Mouse (Mus musculus) cerebellum, postnatal 4 days (tissue): ENCODE data around the gene P4ha1.

ENCODE experiments used
- DNase-seq, 2 experiments: peaks; one replicate each; pipeline ENCODE4 v3.0.0; 2022; ENCODE audit warnings: low spot score in 2 of 2, mixed read lengths in 1 of 2

The P4ha1 gene

GRCm38 (mm10) chr10:59323488-59324161 is 529 bp downstream of the P4ha1 start:
- peak in 1 of 2 experiments; percentile 34 for DNase-seq

- no peak for DNase-seq
Measured at GRCm38 (mm10) chr10:59324311-59325165, 1.4 kb downstream of the P4ha1 start.

GRCm38 (mm10) chr10:59326612-59327315 is 3.7 kb downstream of the P4ha1 start:
- no peak for DNase-seq

DNA sequence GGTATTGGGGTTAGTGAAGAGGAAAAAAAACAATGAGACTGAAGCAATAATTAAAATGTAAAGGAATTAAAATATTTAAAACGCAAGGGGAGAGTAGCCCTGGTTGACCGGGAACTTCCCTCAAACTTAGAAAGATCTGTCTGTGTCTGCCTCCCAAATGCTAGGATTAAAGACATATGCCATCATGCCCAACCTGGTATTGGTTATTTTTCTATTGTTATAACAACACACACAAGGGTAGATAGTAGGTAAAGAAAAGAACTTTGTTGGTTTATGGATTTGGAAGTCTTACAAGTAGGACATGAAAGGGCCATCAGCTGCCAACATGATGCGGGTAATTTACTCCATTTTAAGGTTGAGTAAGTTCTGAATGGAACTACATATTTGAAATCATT is 4.2 kb downstream of the P4ha1 start:
- DNase-seq, result no peak

- no peak for DNase-seq
Measured at GRCm38 (mm10) chr10:59331546-59332256, 8.6 kb downstream of the P4ha1 start.

GRCm38 (mm10) chr10:59333400-59333799 is 10.3 kb downstream of the P4ha1 start:
- DNase-seq, result no peak

DNA sequence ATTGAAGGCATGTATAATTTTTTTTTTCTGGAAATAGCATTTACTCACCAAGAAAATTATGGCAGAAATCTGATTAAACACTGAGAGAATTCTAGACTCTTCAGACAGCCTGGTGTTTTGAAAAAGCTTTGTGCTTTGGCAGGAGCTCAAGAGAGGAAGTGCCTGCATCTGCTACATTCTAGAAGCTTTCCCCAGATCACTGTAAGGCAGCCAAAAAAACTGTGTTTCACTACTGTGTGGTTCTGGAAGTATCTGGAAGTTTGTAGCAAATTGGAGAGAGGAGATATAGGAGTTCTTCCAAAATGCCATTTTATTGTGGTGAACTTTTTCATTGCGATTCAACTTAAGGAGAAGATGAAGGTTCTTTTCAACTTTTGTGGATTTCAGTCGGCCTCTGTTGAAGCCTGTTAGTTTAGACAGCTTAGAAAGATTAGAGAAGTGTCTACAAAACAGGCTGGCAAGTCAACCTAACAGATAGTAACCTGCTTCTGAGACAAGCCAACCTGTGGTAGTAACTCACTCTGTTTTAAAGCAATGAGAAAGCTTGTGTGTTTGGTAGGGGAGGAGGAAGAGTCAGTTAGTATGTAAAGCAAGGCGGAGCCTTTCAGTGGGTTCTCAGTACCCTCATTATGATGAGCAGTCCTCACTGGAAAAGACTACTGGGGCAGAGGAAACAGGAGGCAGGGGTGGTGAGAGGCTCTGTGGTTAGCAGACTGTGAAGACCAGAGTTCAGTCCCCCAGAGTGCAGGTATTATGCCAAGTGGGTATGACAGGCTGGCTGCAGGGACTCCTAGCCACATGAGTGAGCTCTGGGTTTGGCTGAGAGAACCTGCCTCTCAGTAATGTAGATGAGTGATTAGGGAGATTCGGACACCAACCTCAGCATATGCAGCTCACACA is 12.1 kb downstream of the P4ha1 start:
- DNase-seq, result no peak

- DNase-seq, result no peak
Measured at GRCm38 (mm10) chr10:59336124-59336523, 13.0 kb downstream of the P4ha1 start.

DNA sequence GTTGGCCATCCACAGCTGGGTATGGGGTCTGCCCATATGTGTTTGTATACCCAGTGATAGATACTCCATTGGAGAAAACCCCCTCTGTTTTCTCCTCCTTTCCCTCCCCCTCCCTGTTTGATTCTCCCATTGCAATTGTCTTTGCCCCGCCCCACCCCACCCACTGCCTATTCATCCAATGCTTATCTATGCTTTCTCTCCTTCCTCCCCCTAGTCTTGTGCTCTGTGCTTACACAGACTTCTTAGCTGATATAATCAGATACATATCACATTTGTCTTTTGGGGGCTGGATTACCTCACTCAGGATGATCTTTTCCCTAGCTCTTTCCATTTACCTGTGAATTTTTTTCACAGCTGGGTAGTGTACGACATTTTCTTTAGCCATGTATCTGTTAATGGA is 23.5 kb downstream of the P4ha1 start:
- no peak for DNase-seq

GRCm38 (mm10) chr10:59348200-59348599 is 25.1 kb downstream of the P4ha1 start:
- DNase-seq, result no peak

DNA sequence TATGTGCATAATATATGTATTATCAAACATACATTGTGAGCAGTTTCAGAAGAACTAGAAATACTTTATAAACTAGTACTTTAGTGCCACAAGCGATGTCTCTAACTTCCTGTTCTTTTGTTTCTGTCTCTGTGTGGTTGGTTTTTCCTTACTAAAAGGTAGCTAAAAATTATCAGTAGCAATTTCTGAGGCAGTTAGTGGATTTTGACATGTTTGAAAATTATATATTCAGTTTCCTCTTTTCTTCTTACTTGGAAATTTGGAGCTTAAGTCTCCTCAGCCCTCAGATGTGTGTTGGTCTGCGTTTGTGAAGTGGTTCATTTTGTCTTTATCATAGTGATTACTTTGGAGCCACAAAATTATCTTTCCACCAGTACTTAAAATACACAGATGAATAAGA is 26.4 kb downstream of the P4ha1 start:
- DNase-seq, result no peak

- DNase-seq, result no peak
Measured at GRCm38 (mm10) chr10:59353065-59353464, 30.0 kb downstream of the P4ha1 start.

GRCm38 (mm10) chr10:59354120-59354519 is 31.0 kb downstream of the P4ha1 start:
- no peak for DNase-seq

DNA sequence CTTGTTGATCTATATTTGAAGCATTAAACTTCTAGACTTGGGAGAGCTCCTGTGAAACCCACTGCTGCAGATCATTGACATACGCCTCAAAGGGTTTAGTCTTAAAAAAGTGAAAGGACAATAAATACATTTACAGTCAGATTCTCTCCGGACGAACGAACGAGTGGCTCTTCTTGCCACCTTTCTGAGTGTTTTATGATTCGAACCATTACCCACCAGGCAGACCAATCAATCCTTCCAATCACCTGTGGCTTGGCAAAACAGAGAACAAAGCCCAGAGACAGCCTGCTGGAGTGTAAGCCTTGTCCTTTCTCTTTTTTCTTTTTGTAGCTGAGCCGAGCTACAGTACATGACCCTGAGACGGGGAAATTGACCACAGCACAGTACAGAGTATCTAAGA is 31.9 kb downstream of the P4ha1 start:
- DNase-seq, result no peak

- no peak for DNase-seq
Measured at GRCm38 (mm10) chr10:59358744-59359143, 35.6 kb downstream of the P4ha1 start.

- DNase-seq, result no peak
Measured at GRCm38 (mm10) chr10:59363208-59363607, 40.1 kb downstream of the P4ha1 start.

- no peak for DNase-seq
Measured at GRCm38 (mm10) chr10:59364551-59364950, 41.5 kb downstream of the P4ha1 start.

DNA sequence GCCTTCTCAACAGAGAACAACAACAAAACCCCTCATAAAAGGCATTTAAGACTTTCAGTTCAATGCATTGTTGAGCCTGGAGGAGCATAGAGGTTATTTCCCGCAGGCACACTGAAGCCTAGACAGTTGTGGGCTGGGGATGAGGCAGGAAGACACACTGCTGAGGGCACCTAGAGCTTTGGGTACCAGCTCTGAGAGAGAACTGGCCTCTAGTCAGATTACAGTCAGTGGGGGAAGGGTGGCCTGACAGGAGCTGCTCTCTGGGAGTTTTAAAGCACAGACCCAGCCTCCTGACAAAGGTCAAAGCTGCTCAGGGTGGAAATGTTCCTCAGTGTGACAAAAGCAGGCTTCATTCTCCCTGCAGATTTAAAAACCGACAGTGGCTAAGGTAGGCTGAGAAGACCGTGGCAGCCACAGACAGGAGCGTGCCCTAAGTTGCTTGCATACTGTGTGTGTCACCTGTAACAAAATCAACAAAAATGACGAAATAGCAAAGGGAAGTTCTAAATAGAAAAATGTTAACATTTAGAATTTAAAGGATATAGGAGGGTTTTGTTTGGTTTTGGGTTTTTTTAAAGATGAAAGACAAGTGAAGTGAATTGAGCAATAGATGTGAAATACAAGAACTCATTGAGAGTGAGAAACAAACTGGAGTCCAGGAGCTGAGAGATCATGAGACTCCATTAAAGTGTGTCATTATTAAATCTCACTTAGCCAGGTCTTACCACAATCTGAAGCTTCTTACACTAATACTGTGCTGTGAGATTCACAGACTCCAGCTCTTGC is 42.9 kb downstream of the P4ha1 start:
- no peak for DNase-seq

DNA sequence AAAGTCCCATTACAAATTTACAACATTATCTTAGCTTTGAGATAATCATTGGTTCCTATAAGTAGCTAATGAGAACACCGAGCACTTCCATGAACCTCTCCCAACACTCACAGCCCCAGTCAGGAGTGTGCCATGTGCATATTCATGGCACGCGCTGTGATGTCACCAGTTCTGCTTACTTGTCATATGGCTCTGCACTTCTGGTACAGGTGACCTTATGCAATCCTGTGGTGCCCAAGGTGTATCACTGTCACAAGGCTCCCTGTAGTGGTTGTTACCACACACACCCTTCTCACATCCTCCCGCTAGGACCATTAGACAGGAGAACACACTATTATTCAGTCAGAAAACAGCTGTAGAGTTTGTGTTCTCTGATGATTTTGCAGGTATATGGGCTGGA is 43.6 kb downstream of the P4ha1 start:
- no peak for DNase-seq

DNA sequence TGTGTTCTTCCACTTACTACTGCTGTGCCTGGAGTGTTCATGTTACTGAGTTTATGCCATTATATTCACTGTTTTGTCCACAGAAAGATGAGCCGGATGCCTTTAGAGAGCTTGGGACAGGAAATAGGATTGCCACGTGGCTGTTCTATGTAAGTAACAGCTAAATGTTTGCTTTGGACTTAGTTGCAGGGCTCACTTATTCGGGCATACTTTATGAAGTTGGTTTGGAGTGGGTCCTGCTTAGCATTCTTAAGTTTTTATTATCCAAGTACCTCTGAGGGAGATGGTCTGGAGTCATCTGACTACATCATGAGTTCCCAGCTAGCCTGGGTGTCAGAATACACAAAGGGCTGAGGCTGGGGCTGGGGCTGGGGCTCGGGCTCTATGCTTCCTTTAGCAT is 44.1 kb downstream of the P4ha1 start:
- DNase-seq, result no peak
